Mouse (Mus musculus) hindbrain, embryonic 10.5 days (tissue): ENCODE measurements around the gene Lrrc20. TPM values are rescaled to one million over a fixed set of nuclear protein-coding genes. Genes with fewer than 3 reads are reported as not detected.
"Not testable (repeated sequence)": the region's sequence is repeated elsewhere in the genome, so short reads cannot be mapped to it uniquely, and the experiment has no call there.

Experiments
- DNase-seq: peaks from one replicate; pipeline ENCODE4 v3.0.0-alpha.2; 2017; ENCODE audit warnings: low spot score
- H3K27ac ChIP-seq: fragments of 300-500 bp; sonication (generic); 2 replicates; pipeline ENCODE4 v1.5.1; 2016; ENCODE audit warnings: mild to moderate bottlenecking, moderate library complexity
- H3K27me3 ChIP-seq: fragments of 300-500 bp; sonication (generic); 2 replicates; pipeline ENCODE4 v1.6.1; 2016; ENCODE audit warnings: mild to moderate bottlenecking; ENCODE audit not compliant: poor library complexity, insufficient read depth, severe bottlenecking
- H3K36me3 ChIP-seq: fragments of 300-500 bp; sonication (generic); 2 replicates; pipeline ENCODE4 v1.6.1; 2016; ENCODE audit warnings: mild to moderate bottlenecking, moderate library complexity
- H3K4me1 ChIP-seq: fragments of 300-500 bp; sonication (generic); replicated peaks from 2 replicates; pipeline ENCODE4 v1.6.1; 2016; ENCODE audit warnings: mild to moderate bottlenecking
- H3K4me3 ChIP-seq: fragments of 300-500 bp; sonication (generic); 2 replicates; pipeline ENCODE4 v1.5.1; 2016; ENCODE audit warnings: mild to moderate bottlenecking, moderate library complexity
- H3K9me3 ChIP-seq: fragments of 300-500 bp; sonication (generic); 2 replicates; pipeline ENCODE4 v1.6.1; 2016; ENCODE audit warnings: mild to moderate bottlenecking, moderate library complexity
- WGBS: fragments of 180-500 bp; shearing (Covaris S2); methylation state at CpG from one replicate; pipeline ENCODE4 v1.1.7; 2016; 5-methylcytosine and 5-hydroxymethylcytosine counted together
- polyA plus RNA-seq: library from polyadenylated mRNA; unstranded; fragments of >200 nt; fragmentation: Nextera tagmentation; extraction: Ambion mirVana; gene quantifications from 2 replicates; pipeline ENCODE4 v1.2.1, GENCODE M21; 2016

Gene Lrrc20
- polyA plus RNA-seq, 1 experiment from 2014 or later, result 13.5 TPM

GRCm38 (mm10) chr10:61564408-61564807 lies 88.8 kb downstream of the Lrrc20 start:
- Histone ChIP-seq H3K9me3 (no peaks in the 10 kb centered on the region; the same call in 1 of the 2 replicates), H3K4me3 (no peak overlapping the region), H3K4me1 (peaks cover 4% of the 10 kb centered on the region), H3K27me3 (no peaks in the 10 kb centered on the region), H3K27ac (no peak overlapping the region), H3K36me3 (0 out of 2 replicates have a peak, but pooled peaks cover 11% of the 10 kb centered on the region)
- DNase-seq, result no peak
- 85% methylated on average over 4 of the region's 4 CpGs for WGBS

GRCm38 (mm10) chr10:61570181-61570580 lies 94.6 kb downstream of the Lrrc20 start:
- Histone ChIP-seq H3K27me3 (no peaks in the 10 kb centered on the region), H3K4me3 (no peak overlapping the region; the same call in 1 of the 2 replicates), H3K4me1 (peaks cover 51% of the 10 kb centered on the region), H3K27ac (peak overlapping the region; percentile 64), H3K9me3 (no peaks in the 10 kb centered on the region), H3K36me3 (no peaks in the 10 kb centered on the region)
- DNase-seq, result peak; percentile 28
- WGBS, result 36% methylated on average over 10 of the region's 10 CpGs

DNA sequence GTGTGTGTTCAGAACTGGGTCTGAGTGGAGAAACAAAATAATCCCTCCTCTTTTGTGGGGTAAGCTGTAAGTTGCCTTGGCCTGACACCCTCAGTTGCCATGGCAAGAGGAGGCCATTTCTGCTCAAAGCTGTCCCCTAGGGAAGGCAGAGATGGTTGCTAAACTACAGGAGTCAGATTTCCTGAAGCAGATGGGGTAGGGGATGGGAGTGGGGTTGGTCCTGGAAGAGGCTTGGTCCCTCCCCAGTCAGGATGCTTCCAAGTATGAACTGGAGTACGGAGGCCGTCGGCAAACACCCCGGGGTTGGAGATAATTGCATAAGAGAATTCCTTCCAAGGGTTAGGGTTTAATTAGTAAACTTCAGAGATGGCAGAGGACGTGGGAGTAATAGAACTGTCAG lies 96.5 kb downstream of the Lrrc20 start:
- Histone ChIP-seq H3K36me3 (no peaks in the 10 kb centered on the region), H3K4me3 (no peak overlapping the region), H3K27me3 (no peaks in the 10 kb centered on the region), H3K9me3 (no peaks in the 10 kb centered on the region), H3K27ac (peak overlapping the region; percentile 66), H3K4me1 (peaks cover 66% of the 10 kb centered on the region)
- DNase-seq, result no peak
- WGBS, result 76% methylated on average over 5 of the region's 5 CpGs

- H3K27ac ChIP-seq, result peak overlapping the region; percentile 50; the same call in 1 of the 2 replicates
- H3K4me1 ChIP-seq, result peaks cover 44% of the 10 kb centered on the region
- H3K27me3 ChIP-seq, result no peaks in the 10 kb centered on the region
- no peaks in the 10 kb centered on the region for H3K9me3 ChIP-seq
- no peak for DNase-seq
- H3K4me3 ChIP-seq, result no peak overlapping the region
- 75% methylated on average over 13 of the region's 13 CpGs for WGBS
- peaks cover 11% of the 10 kb centered on the region; the same call in 1 of the 2 replicates for H3K36me3 ChIP-seq
Observed at GRCm38 (mm10) chr10:61576120-61576767, 100.6 kb downstream of the Lrrc20 start.

DNA sequence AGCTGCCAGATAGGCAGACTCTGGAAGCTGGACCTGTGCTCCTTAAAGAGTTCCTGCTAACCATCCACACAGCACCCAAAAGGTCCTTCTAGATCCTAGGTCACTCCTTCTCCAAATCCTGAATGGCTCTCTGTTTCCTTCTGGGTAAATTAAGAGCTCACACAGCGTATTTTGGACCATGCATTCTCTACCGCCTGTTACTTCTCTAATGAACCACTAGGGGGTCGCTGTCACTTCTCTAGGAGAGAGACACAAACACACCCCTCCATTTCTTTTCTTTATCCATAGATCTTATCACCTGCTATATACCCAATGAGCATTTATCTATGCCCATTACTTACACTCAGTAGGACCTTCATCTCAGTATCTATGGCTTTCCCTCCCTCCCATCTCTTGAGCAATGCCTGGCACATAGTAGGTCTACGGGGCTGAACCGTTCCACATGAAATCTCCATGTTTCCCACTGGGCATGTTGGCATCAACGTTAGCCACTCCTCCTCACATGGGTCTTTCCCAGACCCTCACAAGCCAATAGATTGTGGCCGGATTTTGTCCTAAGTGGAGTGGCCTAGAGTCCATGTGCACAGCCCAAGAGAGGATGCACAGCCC lies 111.7 kb downstream of the Lrrc20 start:
- H3K27ac ChIP-seq, result no peak overlapping the region
- no peak for DNase-seq
- H3K4me3 ChIP-seq, result no peak overlapping the region
- H3K27me3 ChIP-seq, result 0 out of 2 replicates have a peak, but pooled peaks cover 5% of the 10 kb centered on the region
- H3K36me3 ChIP-seq, result no peaks in the 10 kb centered on the region
- H3K4me1 ChIP-seq, result peaks cover 12% of the 10 kb centered on the region
- no peaks in the 10 kb centered on the region for H3K9me3 ChIP-seq
- WGBS, result 78% methylated on average over 7 of the region's 7 CpGs

- DNase-seq, result no peak
- Histone ChIP-seq H3K4me3 (no peak overlapping the region), H3K4me1 (peaks cover 18% of the 10 kb centered on the region), H3K36me3 (no peaks in the 10 kb centered on the region), H3K27ac (no peak overlapping the region), H3K9me3 (no peaks in the 10 kb centered on the region), H3K27me3 (peaks cover 55% of the 10 kb centered on the region)
- 84% methylated on average over 7 of the region's 7 CpGs for whole genome bisulfite sequencing
Observed at GRCm38 (mm10) chr10:61597991-61598390, 122.4 kb downstream of the Lrrc20 start.

DNA sequence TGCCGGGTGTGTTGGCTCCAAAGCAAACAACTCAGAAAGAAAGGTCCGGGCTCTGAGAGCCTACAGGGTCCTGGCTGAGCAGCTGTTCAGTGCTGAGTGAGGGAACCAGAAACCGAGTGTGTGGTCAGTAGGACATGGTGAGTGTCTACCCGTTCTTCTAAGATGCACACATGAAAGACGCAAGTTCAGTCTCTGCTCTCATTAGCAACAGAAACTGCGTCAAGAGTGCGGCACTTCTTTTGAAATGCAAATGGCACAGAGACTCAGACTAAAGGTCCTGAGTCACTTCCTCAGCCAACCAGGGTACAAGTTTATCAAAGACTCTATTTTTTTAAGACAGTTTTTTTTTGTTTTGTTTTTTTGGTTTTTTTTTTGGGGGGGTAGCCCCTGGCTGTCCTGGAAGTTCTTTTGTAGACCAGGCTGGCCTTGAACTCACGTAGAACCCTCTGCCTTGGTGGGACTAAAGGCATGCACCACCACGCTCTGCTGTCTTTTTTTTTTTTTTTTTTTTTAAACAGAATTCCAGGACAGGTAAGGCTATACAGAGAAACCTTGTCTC lies 124.0 kb downstream of the Lrrc20 start:
- 56% methylated on average over 9 of the region's 9 CpGs for WGBS
- no peak for DNase-seq
- no peak overlapping the region for H3K4me3 ChIP-seq
- no peaks in the 10 kb centered on the region for H3K36me3 ChIP-seq
- H3K27ac ChIP-seq, result no peak overlapping the region
- H3K27me3 ChIP-seq, result peaks cover 49% of the 10 kb centered on the region
- H3K9me3 ChIP-seq, result no peaks in the 10 kb centered on the region
- H3K4me1 ChIP-seq, result peaks cover 18% of the 10 kb centered on the region

- no peak overlapping the region for H3K27ac ChIP-seq
- 15% methylated on average over 14 of the region's 14 CpGs for WGBS
- peak; percentile 74 for DNase-seq
- peak overlapping the region; percentile 34 for H3K4me3 ChIP-seq
- peaks cover 24% of the 10 kb centered on the region for H3K27me3 ChIP-seq
- H3K9me3 ChIP-seq, result no peaks in the 10 kb centered on the region
- peaks cover 9% of the 10 kb centered on the region; the same call in 1 of the 2 replicates for H3K4me1 ChIP-seq
- no peaks in the 10 kb centered on the region for H3K36me3 ChIP-seq
Observed at GRCm38 (mm10) chr10:61602283-61603033, 126.9 kb downstream of the Lrrc20 start.

DNA sequence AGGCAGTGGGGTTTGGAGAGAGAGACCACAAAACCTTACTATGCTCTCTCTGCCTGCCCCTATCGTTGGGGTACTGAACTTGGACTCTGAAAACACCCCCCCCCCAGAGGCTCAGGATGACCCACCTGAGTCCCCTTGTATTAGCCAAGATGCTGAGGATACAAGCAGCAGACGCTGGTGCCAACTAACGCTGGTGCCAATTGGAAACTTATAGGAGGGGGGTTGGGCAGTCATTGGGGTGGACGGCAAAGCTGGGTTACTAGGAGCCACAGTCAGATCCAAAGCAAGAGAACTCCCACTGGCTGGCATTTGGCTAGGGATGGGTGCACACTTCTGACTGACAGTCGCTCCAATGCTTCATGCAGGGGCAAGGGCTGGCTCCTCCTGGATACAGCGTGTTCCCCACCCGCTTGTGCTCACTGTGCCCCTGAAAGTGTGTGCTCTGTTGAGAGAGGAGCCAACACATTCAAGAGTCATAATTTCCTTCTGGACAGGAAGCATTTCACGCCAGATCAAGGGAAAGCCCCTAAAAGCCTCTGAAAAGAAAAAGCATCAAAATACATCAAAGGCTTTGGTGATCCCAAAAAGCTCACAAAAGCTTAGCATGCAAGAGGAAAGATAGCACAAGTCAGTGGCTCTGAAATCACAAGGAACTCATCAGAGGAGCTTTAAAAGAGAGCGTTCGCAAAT lies 128.9 kb downstream of the Lrrc20 start:
- DNase-seq, result no peak
- WGBS, result 79% methylated on average over 10 of the region's 10 CpGs

DNA sequence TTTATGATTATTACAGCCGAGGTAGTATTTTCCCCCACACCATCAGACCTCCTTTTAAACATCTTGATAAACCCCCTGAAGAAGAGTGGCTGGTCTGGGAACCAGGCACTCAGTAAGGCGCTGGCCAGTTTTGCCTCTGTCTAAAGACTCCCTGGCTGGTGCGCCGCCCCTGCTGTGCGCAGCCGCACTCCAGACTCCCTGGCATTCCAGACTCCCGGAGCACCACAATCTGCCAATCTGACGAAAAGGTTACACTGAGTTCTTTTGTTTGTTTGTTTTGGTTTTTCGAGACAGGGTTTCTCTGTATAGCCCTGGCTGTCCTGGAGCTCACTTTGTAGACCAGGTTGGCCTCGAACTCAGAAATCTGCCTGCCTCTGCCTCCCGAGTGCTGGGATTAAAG lies 129.8 kb downstream of the Lrrc20 start:
- not testable (repeated sequence) for H3K36me3 ChIP-seq, H3K9me3 ChIP-seq, H3K4me1 ChIP-seq, H3K27ac ChIP-seq, DNase-seq, H3K4me3 ChIP-seq
- H3K27me3 ChIP-seq, result peaks cover 12% of the 10 kb centered on the region; the same call in 1 of the 2 replicates
- 74% methylated on average over 11 of the region's 11 CpGs for WGBS

More for the DNA sequence above, 128.9 kb downstream of the Lrrc20 start:
- no peaks in the 10 kb centered on the region for H3K9me3 ChIP-seq
- no peak overlapping the region for H3K4me3 ChIP-seq
- no peak overlapping the region for H3K27ac ChIP-seq
- no peaks in the 10 kb centered on the region for H3K36me3 ChIP-seq
- H3K4me1 ChIP-seq, result peaks cover 6% of the 10 kb centered on the region; the same call in 1 of the 2 replicates
- peaks cover 12% of the 10 kb centered on the region; the same call in 1 of the 2 replicates for H3K27me3 ChIP-seq

GRCm38 (mm10) chr10:61605851-61606250 lies 130.2 kb downstream of the Lrrc20 start:
- no peak overlapping the region for H3K4me3 ChIP-seq

DNA sequence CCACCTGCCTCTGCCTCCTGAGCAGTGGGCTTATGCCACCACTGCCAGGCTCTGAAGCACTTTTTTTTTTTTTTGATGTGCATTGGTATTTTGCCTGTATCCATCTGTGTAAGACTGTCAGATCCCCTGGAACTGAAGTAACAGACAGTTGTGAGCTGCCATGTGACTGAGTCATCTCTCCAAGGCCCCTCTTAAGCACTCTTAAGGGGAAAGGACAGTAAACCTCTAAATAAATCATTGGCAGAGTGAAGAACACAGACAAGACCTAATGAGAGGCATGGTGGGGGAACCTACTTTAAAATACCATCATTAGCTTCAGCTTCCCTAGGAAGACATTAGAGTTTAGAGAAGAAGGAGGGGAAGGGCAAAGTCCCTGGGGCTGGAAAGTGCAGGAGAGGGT lies 132.6 kb downstream of the Lrrc20 start:
- peaks cover 10% of the 10 kb centered on the region; the same call in 1 of the 2 replicates for H3K27me3 ChIP-seq
- no peak overlapping the region for H3K4me3 ChIP-seq
- no peaks in the 10 kb centered on the region for H3K9me3 ChIP-seq
- no peaks in the 10 kb centered on the region for H3K36me3 ChIP-seq
- 0 out of 2 replicates have a peak, but pooled peaks cover 5% of the 10 kb centered on the region for H3K4me1 ChIP-seq
- H3K27ac ChIP-seq, result no peak overlapping the region
- no peak for DNase-seq

More at GRCm38 (mm10) chr10:61605851-61606250, 130.2 kb downstream of the Lrrc20 start:
- no peaks in the 10 kb centered on the region for H3K36me3 ChIP-seq
- H3K27ac ChIP-seq, result no peak overlapping the region
- 0 out of 2 replicates have a peak, but pooled peaks cover 9% of the 10 kb centered on the region for H3K4me1 ChIP-seq
- WGBS, result 16% methylated on average over 8 of the region's 8 CpGs
- H3K27me3 ChIP-seq, result peaks cover 12% of the 10 kb centered on the region; the same call in 1 of the 2 replicates
- peak; percentile 71 for DNase-seq
- no peaks in the 10 kb centered on the region for H3K9me3 ChIP-seq
